Mouse (Mus musculus) embryonic facial prominence, embryonic 10.5 days (tissue): Measurements from ENCODE around the gene Trappc3. TPM values are rescaled to one million over a fixed set of nuclear protein-coding genes. Genes with fewer than 3 reads are reported as not detected.

ENCODE experiments used
- DNase-seq: peaks from one replicate; pipeline ENCODE4 v3.0.0-alpha.2; 2017; ENCODE audit warnings: low spot score
- H3K27ac ChIP-seq: fragments of 300-500 bp; sonication (generic); replicated peaks from 2 replicates; pipeline ENCODE4 v1.5.1; 2016; ENCODE audit warnings: mild to moderate bottlenecking
- H3K27me3 ChIP-seq: fragments of 300-500 bp; sonication (generic); replicated peaks from 2 replicates; pipeline ENCODE4 v1.6.1; 2016; ENCODE audit warnings: low read depth, mild to moderate bottlenecking; ENCODE audit not compliant: poor library complexity, severe bottlenecking
- H3K36me3 ChIP-seq: fragments of 300-500 bp; sonication (generic); replicated peaks from 2 replicates; pipeline ENCODE4 v1.6.1; 2016; ENCODE audit warnings: mild to moderate bottlenecking, moderate library complexity
- H3K4me1 ChIP-seq: fragments of 300-500 bp; sonication (generic); 2 replicates; pipeline ENCODE4 v1.6.1; 2016
- H3K4me3 ChIP-seq: fragments of 300-500 bp; sonication (generic); 2 replicates; pipeline ENCODE4 v1.5.1; 2016; ENCODE audit warnings: mild to moderate bottlenecking, moderate library complexity
- H3K9me3 ChIP-seq: fragments of 300-500 bp; sonication (generic); 2 replicates; pipeline ENCODE4 v1.6.1; 2016; ENCODE audit warnings: mild to moderate bottlenecking
- WGBS: fragments of 180-500 bp; shearing (Covaris S2); methylation state at CpG from one replicate; pipeline ENCODE4 v1.1.7; 2016; 5-methylcytosine and 5-hydroxymethylcytosine counted together
- polyA plus RNA-seq: library from polyadenylated mRNA; unstranded; fragments of >200 nt; fragmentation: Nextera tagmentation; extraction: Ambion mirVana; gene quantifications from 2 replicates; pipeline ENCODE4 v1.2.1, GENCODE M21; 2016

Gene Trappc3
- polyA plus RNA-seq, 1 experiment from 2014 or later, result 92.3 TPM

GRCm38 (mm10) chr4:126236467-126237280 lies 25.5 kb upstream of the Trappc3 start:
- Histone ChIP-seq H3K36me3 (peaks cover 100% of the 10 kb centered on the region), H3K9me3 (no peaks in the 10 kb centered on the region), H3K4me3 (peak overlapping the region; percentile 31; the same call in 1 of the 2 replicates), H3K27ac (peak overlapping the region; percentile 44; the same call in 1 of the 2 replicates), H3K4me1 (peaks cover 18% of the 10 kb centered on the region), H3K27me3 (no peaks in the 10 kb centered on the region)
- no peak for DNase-seq
- WGBS, result 53% methylated on average over 63 of the region's 63 CpGs

GRCm38 (mm10) chr4:126237721-126238242 lies 24.3 kb upstream of the Trappc3 start:
- 0 out of 2 replicates have a peak overlapping the region, but pooled peaks have one; percentile 12 for H3K27ac ChIP-seq
- H3K27me3 ChIP-seq, result no peaks in the 10 kb centered on the region
- peaks cover 100% of the 10 kb centered on the region for H3K36me3 ChIP-seq
- WGBS, result 79% methylated on average over 5 of the region's 5 CpGs
- no peaks in the 10 kb centered on the region for H3K9me3 ChIP-seq
- no peak overlapping the region for H3K4me3 ChIP-seq
- no peak for DNase-seq
- peaks cover 25% of the 10 kb centered on the region for H3K4me1 ChIP-seq

GRCm38 (mm10) chr4:126239862-126240475 lies 22.2 kb upstream of the Trappc3 start:
- Histone ChIP-seq H3K27ac (no peak overlapping the region), H3K36me3 (peaks cover 95% of the 10 kb centered on the region), H3K4me1 (peaks cover 25% of the 10 kb centered on the region), H3K27me3 (no peaks in the 10 kb centered on the region), H3K9me3 (no peaks in the 10 kb centered on the region), H3K4me3 (no peak overlapping the region)
- no peak for DNase-seq
- 93% methylated on average over 13 of the region's 13 CpGs for WGBS

- no peak overlapping the region for H3K27ac ChIP-seq
- H3K9me3 ChIP-seq, result no peaks in the 10 kb centered on the region
- WGBS, result 52% methylated on average over 9 of the region's 9 CpGs
- H3K4me3 ChIP-seq, result no peak overlapping the region
- H3K4me1 ChIP-seq, result peaks cover 22% of the 10 kb centered on the region
- no peaks in the 10 kb centered on the region for H3K27me3 ChIP-seq
- no peak for DNase-seq
- H3K36me3 ChIP-seq, result peaks cover 95% of the 10 kb centered on the region
Observed at GRCm38 (mm10) chr4:126241956-126242355, 20.2 kb upstream of the Trappc3 start.

- Histone ChIP-seq H3K36me3 (peaks cover 95% of the 10 kb centered on the region), H3K4me3 (no peak overlapping the region), H3K9me3 (no peaks in the 10 kb centered on the region), H3K27me3 (no peaks in the 10 kb centered on the region), H3K27ac (no peak overlapping the region), H3K4me1 (peaks cover 21% of the 10 kb centered on the region)
- DNase-seq, result no peak
- WGBS, result 92% methylated on average over 6 of the region's 6 CpGs
Observed at GRCm38 (mm10) chr4:126242510-126242909, 19.6 kb upstream of the Trappc3 start.

GRCm38 (mm10) chr4:126246202-126246889 lies 15.8 kb upstream of the Trappc3 start:
- H3K27me3 ChIP-seq, result no peaks in the 10 kb centered on the region
- no peak overlapping the region for H3K4me3 ChIP-seq
- DNase-seq, result no peak
- 80% methylated on average over 13 of the region's 13 CpGs for WGBS
- no peaks in the 10 kb centered on the region for H3K9me3 ChIP-seq
- H3K36me3 ChIP-seq, result peaks cover 87% of the 10 kb centered on the region
- peaks cover 39% of the 10 kb centered on the region for H3K4me1 ChIP-seq
- no peak overlapping the region for H3K27ac ChIP-seq

- Histone ChIP-seq H3K27me3 (no peaks in the 10 kb centered on the region), H3K4me1 (peaks cover 52% of the 10 kb centered on the region), H3K27ac (0 out of 2 replicates have a peak overlapping the region, but pooled peaks have one; percentile 8), H3K4me3 (no peak overlapping the region), H3K36me3 (peaks cover 84% of the 10 kb centered on the region), H3K9me3 (no peaks in the 10 kb centered on the region)
- DNase-seq, result no peak
- WGBS, result 21% methylated on average over 11 of the region's 11 CpGs
Observed at GRCm38 (mm10) chr4:126248261-126248868, 13.8 kb upstream of the Trappc3 start.

GRCm38 (mm10) chr4:126250659-126251058 lies 11.5 kb upstream of the Trappc3 start:
- Histone ChIP-seq H3K9me3 (no peaks in the 10 kb centered on the region), H3K27ac (no peak overlapping the region), H3K4me1 (peaks cover 72% of the 10 kb centered on the region), H3K4me3 (no peak overlapping the region), H3K27me3 (no peaks in the 10 kb centered on the region), H3K36me3 (peaks cover 66% of the 10 kb centered on the region)
- no peak for DNase-seq
- WGBS, result 55% methylated on average over 4 of the region's 4 CpGs

GRCm38 (mm10) chr4:126251655-126252254 lies 10.4 kb upstream of the Trappc3 start:
- Histone ChIP-seq H3K9me3 (no peaks in the 10 kb centered on the region), H3K27ac (peak overlapping the region; percentile 76), H3K27me3 (no peaks in the 10 kb centered on the region), H3K4me1 (peaks cover 75% of the 10 kb centered on the region), H3K4me3 (peak overlapping the region; percentile 42), H3K36me3 (peaks cover 55% of the 10 kb centered on the region)
- DNase-seq, result peak; percentile 56
- 56% methylated on average over 11 of the region's 11 CpGs for WGBS

GRCm38 (mm10) chr4:126252411-126253237 lies 9.5 kb upstream of the Trappc3 start:
- Histone ChIP-seq H3K4me1 (peaks cover 81% of the 10 kb centered on the region), H3K27ac (0 out of 2 replicates have a peak overlapping the region, but pooled peaks have one; percentile 76), H3K27me3 (no peaks in the 10 kb centered on the region), H3K9me3 (no peaks in the 10 kb centered on the region), H3K36me3 (peaks cover 46% of the 10 kb centered on the region), H3K4me3 (peak overlapping the region; percentile 32; the same call in 1 of the 2 replicates)
- WGBS, result 70% methylated on average over 17 of the region's 17 CpGs
- DNase-seq, result no peak

GRCm38 (mm10) chr4:126253637-126254272 lies 8.4 kb upstream of the Trappc3 start:
- no peaks in the 10 kb centered on the region for H3K9me3 ChIP-seq
- peaks cover 80% of the 10 kb centered on the region for H3K4me1 ChIP-seq
- no peak overlapping the region for H3K27ac ChIP-seq
- peak overlapping the region; percentile 92 for H3K4me3 ChIP-seq
- 82% methylated on average over 14 of the region's 14 CpGs for WGBS
- H3K36me3 ChIP-seq, result peaks cover 35% of the 10 kb centered on the region
- DNase-seq, result no peak
- H3K27me3 ChIP-seq, result no peaks in the 10 kb centered on the region
